Mouse (Mus musculus): ENCODE data around the gene A730015C16Rik.

Gene A730015C16Rik

GRCm38 (mm10) chr4:108848505-108848848 is at the start of gene A730015C16Rik:
TSS of gene A730015C16Rik (minus strand) at chr4:108848619.
- no peak for DNase-seq (ENCODE audit: low read depth in 2 of 2, low spot score in 2 of 2)

- DNase-seq (ENCODE audit: low read depth in 2 of 2, low spot score in 2 of 2) = no peak
These were observed 42.5 kb upstream of the A730015C16Rik start for GRCm38 (mm10) chr4:108890876-108891275.

DNA sequence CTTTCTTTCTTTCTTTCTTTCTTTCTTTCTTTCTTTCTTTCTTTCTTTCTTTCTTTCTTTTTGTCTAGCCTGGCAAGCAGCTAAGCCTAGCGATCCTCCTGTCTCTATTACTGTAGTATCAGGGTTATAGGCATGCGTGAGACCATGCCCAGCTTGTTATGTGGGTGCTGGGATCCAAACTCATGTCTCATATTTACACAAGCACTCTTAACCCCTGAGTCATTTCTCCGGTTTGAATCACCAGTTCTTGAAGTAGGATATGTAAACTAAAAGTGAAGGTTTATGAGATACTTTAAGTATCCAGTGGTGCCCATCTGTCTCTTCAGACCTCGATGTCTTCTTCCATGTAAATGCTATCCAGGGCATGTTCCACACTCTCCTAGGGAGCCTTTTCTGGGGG is 39.0 kb upstream of the A730015C16Rik start:
- DNase-seq (ENCODE audit: low read depth in 2 of 2, low spot score in 2 of 2) = no peak

- no peak for DNase-seq (ENCODE audit: low read depth in 2 of 2, low spot score in 2 of 2)
These were observed 35.4 kb upstream of the A730015C16Rik start for GRCm38 (mm10) chr4:108883815-108884214.

DNA sequence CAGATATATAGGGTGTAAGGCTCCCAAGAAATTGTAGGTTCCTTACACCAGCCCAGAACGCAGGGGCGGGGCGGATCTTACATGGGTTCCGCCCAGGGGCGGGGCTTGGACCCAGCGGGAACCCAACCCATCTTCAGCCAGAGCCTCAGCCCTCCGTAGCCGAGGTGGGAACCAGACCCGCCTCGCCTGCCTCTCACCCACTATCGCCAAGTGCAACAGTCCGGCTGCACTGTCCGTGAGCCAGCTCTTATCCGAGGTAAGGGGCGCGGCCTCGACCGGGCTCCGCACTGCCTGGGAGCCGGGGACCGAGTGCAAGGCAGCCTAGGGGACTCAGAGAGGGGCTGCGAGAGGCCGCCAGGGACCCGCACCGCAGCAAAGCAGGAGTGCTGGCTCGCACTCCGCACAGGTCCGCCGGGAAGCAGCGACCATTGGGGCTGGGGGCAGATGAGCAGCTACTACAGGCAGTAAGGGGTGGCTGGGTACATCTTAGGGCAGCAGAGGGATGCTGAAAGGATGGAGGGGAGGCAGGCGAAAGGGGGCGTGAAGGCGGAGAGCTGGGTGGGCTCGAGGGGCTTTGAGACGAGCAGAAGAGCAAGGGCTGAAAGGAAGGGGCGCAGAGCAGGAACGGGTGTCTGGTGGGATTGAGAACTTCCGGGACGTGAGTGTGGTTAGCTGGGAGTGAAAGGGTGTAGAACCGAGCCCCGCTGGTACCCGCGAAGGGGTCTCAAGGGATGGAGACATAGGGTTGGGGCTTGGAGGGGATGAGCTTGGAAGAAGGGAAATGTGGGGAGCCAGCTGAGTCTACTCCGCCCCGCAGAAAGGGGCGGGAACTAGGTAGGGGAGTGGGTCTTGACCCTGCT is 30.8 kb upstream of the A730015C16Rik start, which contains the start of gene Rab3b:
Gene Rab3b, plus strand, starts transcription at position 101 of the 860 bp plus-strand sequence.
- peak in 1 of 2 experiments; percentile 28 for DNase-seq (ENCODE audit: low read depth in 2 of 2, low spot score in 2 of 2)

GRCm38 (mm10) chr4:108877901-108878300 is 29.5 kb upstream of the A730015C16Rik start:
- DNase-seq (ENCODE audit: low read depth in 2 of 2, low spot score in 2 of 2) = no peak

GRCm38 (mm10) chr4:108873746-108874145 is 25.3 kb upstream of the A730015C16Rik start:
- no peak for DNase-seq (ENCODE audit: low read depth in 2 of 2, low spot score in 2 of 2)

DNA sequence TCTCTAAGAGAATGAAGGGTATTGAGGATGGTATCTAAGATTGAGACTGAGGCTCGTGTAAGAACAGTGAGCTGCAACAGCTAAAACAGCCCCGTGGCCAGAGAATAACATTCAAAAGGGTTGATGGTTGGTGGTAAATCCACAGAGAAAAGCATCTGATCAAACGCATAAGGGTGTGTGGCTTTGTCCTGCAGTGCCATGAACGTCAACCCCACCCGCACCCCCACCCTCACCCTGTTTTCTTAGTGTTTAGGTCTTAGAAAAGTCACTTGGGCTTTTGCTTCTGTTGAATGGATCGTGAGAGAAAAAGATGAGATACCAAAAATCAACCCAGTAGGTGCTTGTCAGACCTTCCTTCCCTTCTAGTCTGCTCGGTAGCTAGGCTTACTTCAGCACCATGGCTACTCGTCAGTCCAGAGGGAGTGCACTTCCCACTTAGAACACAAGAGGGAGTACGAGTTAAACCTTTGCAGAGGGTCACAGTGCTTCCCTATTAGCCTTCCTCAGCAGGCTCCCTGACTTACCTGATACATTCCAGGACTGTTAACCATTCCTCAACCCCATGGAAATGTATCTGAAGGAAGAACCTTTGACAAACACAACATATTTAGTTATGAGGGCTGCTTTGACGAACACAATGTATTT is 21.4 kb upstream of the A730015C16Rik start:
- peak; percentile 59 to 71 for DNase-seq (ENCODE audit: low read depth in 2 of 2, low spot score in 2 of 2)

- DNase-seq (ENCODE audit: low read depth in 2 of 2, low spot score in 2 of 2) = no peak
These were observed 18.4 kb upstream of the A730015C16Rik start for GRCm38 (mm10) chr4:108866806-108867205.

- DNase-seq (ENCODE audit: low read depth in 2 of 2, low spot score in 2 of 2) = peak; percentile 59 to 70
These were observed 509 bp downstream of the A730015C16Rik start, which contains the start of gene Kti12 for GRCm38 (mm10) chr4:108847715-108848504. TSS of gene Kti12 (plus strand) at chr4:108847785.

- no peak for DNase-seq (ENCODE audit: low read depth in 2 of 2, low spot score in 2 of 2)
These were observed 2.4 kb downstream of the A730015C16Rik start for GRCm38 (mm10) chr4:108845824-108846569.

- no peak for DNase-seq (ENCODE audit: low read depth in 2 of 2, low spot score in 2 of 2)
These were observed 5.1 kb downstream of the A730015C16Rik start for GRCm38 (mm10) chr4:108843336-108843735.

DNA sequence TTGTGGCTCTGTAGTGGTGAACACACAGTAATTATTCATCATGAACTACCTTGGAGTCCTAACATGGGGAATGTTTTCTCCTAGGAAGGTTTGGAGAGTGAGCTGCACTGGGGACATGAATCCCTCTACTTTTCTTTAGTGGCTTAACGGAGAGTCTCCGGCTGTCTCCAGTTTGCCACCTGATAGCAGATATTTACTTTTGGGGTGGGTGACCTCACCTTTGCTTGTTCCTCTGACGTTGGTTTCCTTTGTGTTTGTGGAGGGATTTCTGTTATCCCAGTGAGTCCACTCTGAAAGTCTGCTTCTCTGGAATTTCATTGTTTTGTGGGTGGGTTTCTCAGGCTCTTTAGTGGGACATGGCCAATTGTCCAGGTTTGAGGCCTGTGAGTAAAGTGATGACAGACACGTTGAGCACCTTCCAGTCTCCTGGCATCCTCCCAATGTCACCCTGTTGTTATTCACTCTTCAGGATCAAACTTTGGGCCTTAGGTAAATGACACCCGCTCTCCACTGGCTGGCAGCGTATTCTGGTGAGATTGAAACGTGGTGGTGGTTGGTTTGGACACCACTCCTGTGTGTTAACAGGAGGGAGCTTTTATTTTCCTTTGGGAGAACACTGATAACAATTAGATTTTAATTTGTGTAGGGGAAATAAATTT is 6.4 kb downstream of the A730015C16Rik start:
- DNase-seq (ENCODE audit: low read depth in 2 of 2, low spot score in 2 of 2) = no peak

- no peak for DNase-seq (ENCODE audit: low read depth in 2 of 2, low spot score in 2 of 2)
These were observed 10.4 kb downstream of the A730015C16Rik start for GRCm38 (mm10) chr4:108838031-108838430.

DNA sequence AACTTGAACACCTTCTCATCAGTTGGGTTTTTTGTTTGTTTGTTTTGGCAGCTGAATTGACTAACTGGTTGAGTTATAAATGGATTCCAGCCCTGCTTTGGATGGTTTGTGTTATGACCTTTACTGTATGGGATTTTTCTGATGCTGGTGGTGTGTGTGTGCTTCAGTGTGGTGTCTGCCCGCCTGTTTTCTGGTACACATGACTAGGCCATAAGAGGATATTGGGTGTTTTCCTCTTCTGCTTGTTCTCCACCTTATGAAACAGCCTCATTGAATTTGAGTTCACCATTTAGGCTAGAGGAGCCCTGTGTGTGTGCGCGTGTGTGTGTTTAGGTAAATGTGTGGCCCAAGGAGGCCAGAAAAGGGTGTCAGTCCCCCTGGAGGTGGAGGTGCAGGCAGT is 12.9 kb downstream of the A730015C16Rik start:
- no peak for DNase-seq (ENCODE audit: low read depth in 2 of 2, low spot score in 2 of 2)

GRCm38 (mm10) chr4:108834971-108835311 is 13.5 kb downstream of the A730015C16Rik start:
- no peak for DNase-seq (ENCODE audit: low read depth in 2 of 2, low spot score in 2 of 2)

DNA sequence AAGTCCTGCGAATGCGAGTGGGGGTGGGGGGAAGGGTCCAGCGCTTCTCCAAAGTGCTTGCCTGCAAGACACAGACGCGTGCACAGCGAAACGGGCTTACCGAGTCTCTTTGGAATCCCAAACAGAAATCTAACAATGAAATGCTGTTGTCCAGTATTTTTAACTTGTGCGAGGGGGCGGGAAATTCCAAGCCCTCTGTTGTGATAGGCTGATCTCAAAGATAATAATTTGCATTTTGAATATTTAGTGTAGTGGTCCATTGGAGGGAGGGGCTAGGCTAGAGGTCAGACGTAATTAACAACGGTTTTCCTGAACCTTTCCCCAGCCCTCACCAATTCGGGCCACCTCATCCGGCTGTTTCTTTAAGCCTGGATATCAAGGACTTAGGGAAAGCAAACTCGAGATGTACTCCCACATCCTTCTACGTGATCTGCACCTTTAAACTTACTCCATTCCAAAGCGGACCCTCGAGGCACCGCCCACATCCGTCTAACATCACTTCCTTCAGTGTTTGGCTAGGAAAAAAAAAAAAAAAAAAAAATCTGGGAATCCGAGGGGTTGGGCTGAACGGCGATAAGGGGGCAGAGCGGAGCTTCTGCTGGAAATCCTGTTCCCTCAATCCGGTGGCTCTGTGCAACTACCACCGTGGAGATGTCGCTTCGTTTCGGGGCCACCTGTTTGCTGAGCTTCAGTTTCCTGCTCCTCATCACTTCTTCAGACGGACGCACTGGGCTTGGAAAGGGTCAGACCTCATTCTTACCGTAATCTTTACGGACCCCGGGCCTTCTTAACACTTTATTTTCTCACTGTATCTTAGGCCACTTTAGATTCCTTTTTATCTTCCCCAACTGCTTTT is 14.1 kb downstream of the A730015C16Rik start, which contains the start of gene Txndc12:
Gene Txndc12, plus strand, starts transcription at position 487 of the 856 bp plus-strand sequence.
- peak; percentile 25 to 52 for DNase-seq (ENCODE audit: low read depth in 2 of 2, low spot score in 2 of 2)

DNA sequence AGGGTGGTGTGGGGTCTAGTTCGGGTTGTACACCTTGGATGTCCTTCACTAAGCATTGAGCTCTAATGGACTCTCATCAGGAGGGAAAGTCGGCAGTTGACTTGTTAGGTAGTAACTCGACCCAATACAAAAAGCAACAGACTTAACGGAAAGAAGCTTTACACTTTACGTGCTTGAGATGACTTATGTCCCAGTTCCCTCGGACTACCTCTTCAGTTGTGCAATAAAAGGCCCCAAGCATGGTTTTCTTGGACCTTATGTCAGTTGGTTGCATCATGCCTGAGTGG is 14.6 kb downstream of the A730015C16Rik start:
- no peak for DNase-seq (ENCODE audit: low read depth in 2 of 2, low spot score in 2 of 2)
